Mouse (Mus musculus): Measurements from ENCODE around the gene Cdkn2d. TPM values are rescaled to one million over a fixed set of nuclear protein-coding genes. Genes with fewer than 3 reads are reported as not detected.
A peak's percentile ranks its signal among the peaks of the same experiment; 100 is the strongest.
"Not testable (repeated sequence)": the region's sequence is repeated elsewhere in the genome, so short reads cannot be mapped to it uniquely, and the experiment has no call there.

Gene Cdkn2d
- total and polyA plus RNA-seq, 2 experiments from 2014 or later = 69.4 to 118 TPM

GRCm38 (mm10) chr9:21309150-21309741 is 18.0 kb upstream of the Cdkn2d start:
- no peaks in the 10 kb centered on the region for H3K4me1 ChIP-seq (ENCODE audit: insufficient read depth)
- no peak overlapping the region for H3K4me2 ChIP-seq (ENCODE audit: low read depth)
- 74% methylated on average over 15 of the region's 15 CpGs for WGBS
- no peak for ATAC-seq
- DNase-seq = no peak
- no peak overlapping the region for H3K4me3 ChIP-seq (ENCODE audit: low read depth, low read length)
- H3K36me3 ChIP-seq (ENCODE audit: insufficient read depth) = no peaks in the 10 kb centered on the region
- H3K9ac ChIP-seq = no peak overlapping the region
- H3K27me3 ChIP-seq (ENCODE audit: insufficient read depth, low read length) = peaks cover 12% of the 10 kb centered on the region
- no peak for TF ChIP-seq CTCF (IDR thresholded peaks at IDR 0.05; ENCODE audit: low read depth)
- H3K9me3 ChIP-seq (ENCODE audit: low read length) = no peaks in the 10 kb centered on the region
- no peak overlapping the region for H3K27ac ChIP-seq (ENCODE audit: low read depth, low read length)

- no peak for ATAC-seq
- Histone ChIP-seq H3K9me3 (ENCODE audit: low read length) (no peaks in the 10 kb centered on the region), H3K4me1 (ENCODE audit: insufficient read depth) (no peaks in the 10 kb centered on the region), H3K4me2 (ENCODE audit: low read depth) (no peak overlapping the region), H3K36me3 (ENCODE audit: insufficient read depth) (no peaks in the 10 kb centered on the region), H3K9ac (no peak overlapping the region), H3K27me3 (ENCODE audit: insufficient read depth, low read length) (no peaks in the 10 kb centered on the region), H3K4me3 (ENCODE audit: low read depth, low read length) (no peak overlapping the region), H3K27ac (ENCODE audit: low read depth, low read length) (no peak overlapping the region)
- 85% methylated on average over 7 of the region's 7 CpGs for WGBS
- TF ChIP-seq CTCF (IDR thresholded peaks at IDR 0.05; ENCODE audit: low read depth) = no peak
- DNase-seq = no peak
Observed at GRCm38 (mm10) chr9:21305065-21305464, 13.9 kb upstream of the Cdkn2d start.

- Histone ChIP-seq H3K27ac (ENCODE audit: low read depth, low read length) (no peak overlapping the region), H3K9ac (no peak overlapping the region), H3K4me3 (ENCODE audit: low read depth, low read length) (no peak overlapping the region), H3K36me3 (ENCODE audit: insufficient read depth) (no peaks in the 10 kb centered on the region), H3K9me3 (ENCODE audit: low read length) (no peaks in the 10 kb centered on the region), H3K4me2 (ENCODE audit: low read depth) (no peak overlapping the region), H3K27me3 (ENCODE audit: insufficient read depth, low read length) (no peaks in the 10 kb centered on the region), H3K4me1 (ENCODE audit: insufficient read depth) (no peaks in the 10 kb centered on the region)
- no peak for DNase-seq
- 86% methylated on average over 10 of the region's 10 CpGs for WGBS
- ATAC-seq = no peak
- TF ChIP-seq CTCF (IDR thresholded peaks at IDR 0.05; ENCODE audit: low read depth) = no peak
Observed at GRCm38 (mm10) chr9:21299014-21299413, 7.8 kb upstream of the Cdkn2d start.

GRCm38 (mm10) chr9:21292271-21292670 is 1.1 kb upstream of the Cdkn2d start:
- Histone ChIP-seq H3K9ac (no peak overlapping the region), H3K4me1 (ENCODE audit: insufficient read depth) (peaks cover 13% of the 10 kb centered on the region; the same call in 1 of the 2 replicates), H3K9me3 (ENCODE audit: low read length) (no peaks in the 10 kb centered on the region), H3K4me2 (ENCODE audit: low read depth) (no peak overlapping the region), H3K27me3 (ENCODE audit: insufficient read depth, low read length) (no peaks in the 10 kb centered on the region), H3K36me3 (ENCODE audit: insufficient read depth) (no peaks in the 10 kb centered on the region), H3K4me3 (ENCODE audit: low read depth, low read length) (no peak overlapping the region), H3K27ac (ENCODE audit: low read depth, low read length) (no peak overlapping the region)
- DNase-seq (no peak), ATAC-seq (no peak)
- WGBS = 94% methylated on average over 3 of the region's 3 CpGs
- TF ChIP-seq CTCF (IDR thresholded peaks at IDR 0.05; ENCODE audit: low read depth) = no peak

GRCm38 (mm10) chr9:21291868-21292267 is 661 bp upstream of the Cdkn2d start:
- H3K27ac ChIP-seq (ENCODE audit: low read depth, low read length); ATAC-seq; H3K9ac ChIP-seq; DNase-seq; H3K27me3 ChIP-seq (ENCODE audit: insufficient read depth, low read length); H3K36me3 ChIP-seq (ENCODE audit: insufficient read depth); H3K9me3 ChIP-seq (ENCODE audit: low read length): not testable (repeated sequence)
- Histone ChIP-seq H3K4me1 (ENCODE audit: insufficient read depth) (peaks cover 17% of the 10 kb centered on the region; the same call in 1 of the 2 replicates), H3K4me2 (ENCODE audit: low read depth) (peak overlapping the region; percentile 76), H3K4me3 (ENCODE audit: low read depth, low read length) (peak overlapping the region; percentile 71)
- WGBS = 17% methylated on average over 7 of the region's 7 CpGs

- no peaks in the 10 kb centered on the region for H3K9me3 ChIP-seq (ENCODE audit: low read length)
- TF ChIP-seq CTCF (IDR thresholded peaks at IDR 0.05; ENCODE audit: low read depth) = no peak
- H3K36me3 ChIP-seq (ENCODE audit: insufficient read depth) = no peaks in the 10 kb centered on the region
- DNase-seq = no peak
- peak overlapping the region; percentile 79 for H3K9ac ChIP-seq
- peak overlapping the region; percentile 80 for H3K27ac ChIP-seq (ENCODE audit: low read depth, low read length)
- ATAC-seq = no peak
- 1% methylated on average over 20 of the region's 20 CpGs for WGBS
- H3K4me2 ChIP-seq (ENCODE audit: low read depth) = peak overlapping the region; percentile 76
- H3K27me3 ChIP-seq (ENCODE audit: insufficient read depth, low read length) = no peaks in the 10 kb centered on the region
- peaks cover 21% of the 10 kb centered on the region; the same call in 1 of the 2 replicates for H3K4me1 ChIP-seq (ENCODE audit: insufficient read depth)
- H3K4me3 ChIP-seq (ENCODE audit: low read depth, low read length) = peak overlapping the region; percentile 71
Observed at GRCm38 (mm10) chr9:21290589-21290988, 618 bp downstream of the Cdkn2d start.

- Histone ChIP-seq H3K4me3 (ENCODE audit: low read depth, low read length) (no peak overlapping the region), H3K27me3 (ENCODE audit: insufficient read depth, low read length) (no peaks in the 10 kb centered on the region), H3K27ac (ENCODE audit: low read depth, low read length) (no peak overlapping the region), H3K4me2 (ENCODE audit: low read depth) (peak overlapping the region; percentile 76), H3K4me1 (ENCODE audit: insufficient read depth) (peaks cover 21% of the 10 kb centered on the region; the same call in 1 of the 2 replicates), H3K36me3 (ENCODE audit: insufficient read depth) (peaks cover 8% of the 10 kb centered on the region), H3K9ac (no peak overlapping the region), H3K9me3 (ENCODE audit: low read length) (no peaks in the 10 kb centered on the region)
- DNase-seq (no peak), ATAC-seq (no peak)
- TF ChIP-seq CTCF (IDR thresholded peaks at IDR 0.05; ENCODE audit: low read depth) = no peak
- 95% methylated on average over 2 of the region's 2 CpGs for WGBS
Observed at GRCm38 (mm10) chr9:21289337-21289671, 1.9 kb downstream of the Cdkn2d start.
